Mouse (Mus musculus): ENCODE results near the gene Aff3. TPM values are rescaled to one million over a fixed set of nuclear protein-coding genes. Genes with fewer than 3 reads are reported as not detected.
A peak's percentile ranks its signal among the peaks of the same experiment; 100 is the strongest.

Gene Aff3
- polyA plus RNA-seq, 1 experiment from 2014 or later: 1.9 TPM

GRCm38 (mm10) chr1:38150086-38150485, 514.7 kb downstream of the Aff3 start:
- H3K4me2 ChIP-seq (replicated peaks; ENCODE audit: low read depth): no peak overlapping the region
- DNase-seq (ENCODE audit: low spot score) (no peak), ATAC-seq (ENCODE audit: low FRiP score, low TSS enrichment) (no peak)
- H3K4me3 ChIP-seq (ENCODE audit: low read depth, low read length): no peak overlapping the region
- no peaks in the 10 kb centered on the region for H3K9me3 ChIP-seq (ENCODE audit: control insufficient read depth, low read length)
- no peak overlapping the region for H3K9ac ChIP-seq (ENCODE audit: low read length)
- TF ChIP-seq CTCF (IDR thresholded peaks at IDR 0.05; ENCODE audit: low read depth) (no peak), EP300 (optimal IDR thresholded peaks at IDR 0.05) (no peak)
- H3K27ac ChIP-seq (replicated peaks): no peak overlapping the region
- H3K4me1 ChIP-seq (replicated peaks; ENCODE audit: control insufficient read depth, insufficient read depth): no peaks in the 10 kb centered on the region
- H3K36me3 ChIP-seq (ENCODE audit: control insufficient read depth, insufficient read depth, low read length): no peaks in the 10 kb centered on the region
- H3K27me3 ChIP-seq (ENCODE audit: control insufficient read depth, insufficient read depth, low read length): no peaks in the 10 kb centered on the region
- 79% methylated on average over 5 of the region's 5 CpGs for WGBS

GRCm38 (mm10) chr1:38146008-38146407, 518.7 kb downstream of the Aff3 start:
- Histone ChIP-seq H3K4me2 (replicated peaks; ENCODE audit: low read depth) (no peak overlapping the region), H3K36me3 (ENCODE audit: control insufficient read depth, insufficient read depth, low read length) (no peaks in the 10 kb centered on the region), H3K4me1 (replicated peaks; ENCODE audit: control insufficient read depth, insufficient read depth) (no peaks in the 10 kb centered on the region), H3K9me3 (ENCODE audit: control insufficient read depth, low read length) (no peaks in the 10 kb centered on the region), H3K27me3 (ENCODE audit: control insufficient read depth, insufficient read depth, low read length) (no peaks in the 10 kb centered on the region), H3K4me3 (ENCODE audit: low read depth, low read length) (no peak overlapping the region), H3K27ac (replicated peaks) (no peak overlapping the region), H3K9ac (ENCODE audit: low read length) (no peak overlapping the region)
- TF ChIP-seq EP300 (optimal IDR thresholded peaks at IDR 0.05) (no peak), CTCF (IDR thresholded peaks at IDR 0.05; ENCODE audit: low read depth) (no peak)
- DNase-seq (ENCODE audit: low spot score) (no peak), ATAC-seq (ENCODE audit: low FRiP score, low TSS enrichment) (no peak)
- WGBS: 94% methylated on average over 4 of the region's 4 CpGs

- Histone ChIP-seq H3K9me3 (ENCODE audit: control insufficient read depth, low read length) (no peaks in the 10 kb centered on the region), H3K36me3 (ENCODE audit: control insufficient read depth, insufficient read depth, low read length) (no peaks in the 10 kb centered on the region), H3K27me3 (ENCODE audit: control insufficient read depth, insufficient read depth, low read length) (no peaks in the 10 kb centered on the region), H3K4me3 (ENCODE audit: low read depth, low read length) (no peak overlapping the region), H3K9ac (ENCODE audit: low read length) (no peak overlapping the region), H3K4me1 (replicated peaks; ENCODE audit: control insufficient read depth, insufficient read depth) (no peaks in the 10 kb centered on the region), H3K27ac (replicated peaks) (no peak overlapping the region), H3K4me2 (replicated peaks; ENCODE audit: low read depth) (no peak overlapping the region)
- TF ChIP-seq EP300 (optimal IDR thresholded peaks at IDR 0.05) (no peak), CTCF (IDR thresholded peaks at IDR 0.05; ENCODE audit: low read depth) (no peak)
- no peak for DNase-seq (ENCODE audit: low spot score)
- ATAC-seq (ENCODE audit: low FRiP score, low TSS enrichment): no peak
- WGBS: 94% methylated on average over 1 of the region's 1 CpGs
Measured at GRCm38 (mm10) chr1:38141371-38141770, 523.4 kb downstream of the Aff3 start.

- Histone ChIP-seq H3K27ac (replicated peaks) (no peak overlapping the region), H3K9ac (ENCODE audit: low read length) (no peak overlapping the region), H3K4me3 (ENCODE audit: low read depth, low read length) (no peak overlapping the region), H3K4me2 (replicated peaks; ENCODE audit: low read depth) (no peak overlapping the region), H3K9me3 (ENCODE audit: control insufficient read depth, low read length) (no peaks in the 10 kb centered on the region), H3K27me3 (ENCODE audit: control insufficient read depth, insufficient read depth, low read length) (no peaks in the 10 kb centered on the region), H3K36me3 (ENCODE audit: control insufficient read depth, insufficient read depth, low read length) (no peaks in the 10 kb centered on the region), H3K4me1 (replicated peaks; ENCODE audit: control insufficient read depth, insufficient read depth) (no peaks in the 10 kb centered on the region)
- ATAC-seq (ENCODE audit: low FRiP score, low TSS enrichment) (no peak), DNase-seq (ENCODE audit: low spot score) (no peak)
- TF ChIP-seq CTCF (IDR thresholded peaks at IDR 0.05; ENCODE audit: low read depth) (no peak), EP300 (optimal IDR thresholded peaks at IDR 0.05) (no peak)
- WGBS: 84% methylated on average over 2 of the region's 2 CpGs
Measured at GRCm38 (mm10) chr1:38140911-38141310, 523.8 kb downstream of the Aff3 start.

- DNase-seq (ENCODE audit: low spot score): no peak
- no peaks in the 10 kb centered on the region for H3K9me3 ChIP-seq (ENCODE audit: control insufficient read depth, low read length)
- H3K4me2 ChIP-seq (replicated peaks; ENCODE audit: low read depth): no peak overlapping the region
- no peaks in the 10 kb centered on the region for H3K4me1 ChIP-seq (replicated peaks; ENCODE audit: control insufficient read depth, insufficient read depth)
- H3K4me3 ChIP-seq (ENCODE audit: low read depth, low read length): no peak overlapping the region
- no peak for ATAC-seq (ENCODE audit: low FRiP score, low TSS enrichment)
- TF ChIP-seq EP300 (optimal IDR thresholded peaks at IDR 0.05) (no peak), CTCF (IDR thresholded peaks at IDR 0.05; ENCODE audit: low read depth) (no peak)
- no peak overlapping the region for H3K27ac ChIP-seq (replicated peaks)
- WGBS: 82% methylated on average over 2 of the region's 2 CpGs
- H3K27me3 ChIP-seq (ENCODE audit: control insufficient read depth, insufficient read depth, low read length): no peaks in the 10 kb centered on the region
- H3K36me3 ChIP-seq (ENCODE audit: control insufficient read depth, insufficient read depth, low read length): no peaks in the 10 kb centered on the region
- H3K9ac ChIP-seq (ENCODE audit: low read length): no peak overlapping the region
Measured at GRCm38 (mm10) chr1:38139396-38139795, 525.4 kb downstream of the Aff3 start.

GRCm38 (mm10) chr1:38132942-38133341, 531.8 kb downstream of the Aff3 start:
- Histone ChIP-seq H3K27ac (replicated peaks) (no peak overlapping the region), H3K36me3 (ENCODE audit: control insufficient read depth, insufficient read depth, low read length) (no peaks in the 10 kb centered on the region), H3K9ac (ENCODE audit: low read length) (no peak overlapping the region), H3K27me3 (ENCODE audit: control insufficient read depth, insufficient read depth, low read length) (no peaks in the 10 kb centered on the region), H3K9me3 (ENCODE audit: control insufficient read depth, low read length) (no peaks in the 10 kb centered on the region), H3K4me2 (replicated peaks; ENCODE audit: low read depth) (no peak overlapping the region), H3K4me1 (replicated peaks; ENCODE audit: control insufficient read depth, insufficient read depth) (no peaks in the 10 kb centered on the region), H3K4me3 (ENCODE audit: low read depth, low read length) (no peak overlapping the region)
- 49% methylated on average over 6 of the region's 6 CpGs for WGBS
- DNase-seq (ENCODE audit: low spot score) (peak; percentile 32), ATAC-seq (ENCODE audit: low FRiP score, low TSS enrichment) (no peak)
- TF ChIP-seq EP300 (optimal IDR thresholded peaks at IDR 0.05): no peak
- TF ChIP-seq CTCF (IDR thresholded peaks at IDR 0.05; ENCODE audit: low read depth): no peak

Measured in stomach, postnatal 0 days (tissue).